Mouse (Mus musculus) 3134 (cell line): ENCODE measurements around the gene Uvrag.

Experiments
- DNase-seq: peaks from one replicate; pipeline ENCODE4 v3.0.0-alpha.2; 2011; ENCODE audit warnings: low spot score; ENCODE audit not compliant: insufficient read length; ENCODE audit errors: extremely low read depth

Gene Uvrag

DNA sequence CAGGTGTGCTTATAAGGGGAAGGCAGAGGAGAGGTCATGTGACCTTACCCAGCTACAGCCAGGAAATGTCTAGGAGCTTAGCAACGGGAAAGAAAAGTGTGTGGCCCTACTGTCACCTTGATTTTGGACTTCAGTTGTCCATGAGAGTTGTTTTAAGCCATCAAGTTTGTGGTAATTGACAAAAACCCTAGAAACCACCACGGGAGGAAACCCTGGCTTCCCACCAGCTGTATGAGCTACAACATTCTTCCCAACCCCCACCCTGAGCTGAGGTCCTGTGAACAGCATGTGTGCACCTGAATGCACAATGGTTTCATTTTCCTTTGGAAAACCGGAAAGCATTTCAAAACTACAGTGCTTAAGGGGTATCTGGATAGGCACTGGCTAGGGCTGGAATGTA, 196.0 kb downstream of the Uvrag start:
- DNase-seq = no peak

DNA sequence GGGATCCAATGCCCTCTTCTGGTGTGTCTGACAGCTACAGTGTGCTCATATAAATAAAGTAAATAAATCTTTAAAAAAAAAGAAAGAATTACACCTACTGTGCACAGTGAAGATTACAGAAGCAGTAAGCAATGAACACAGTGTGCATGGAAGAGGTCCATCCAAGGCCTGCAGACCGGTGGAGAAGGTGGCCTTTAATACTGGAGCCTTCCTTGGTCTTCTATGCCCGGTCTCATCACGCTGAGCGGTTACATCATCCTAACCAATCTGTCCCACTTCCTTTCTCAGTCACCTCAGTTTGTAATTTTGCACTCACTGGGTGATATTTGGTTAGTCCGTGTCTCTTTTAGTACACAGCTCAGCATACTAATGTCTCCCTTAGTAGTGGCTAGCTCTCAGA, 197.3 kb downstream of the Uvrag start:
- no peak for DNase-seq

DNA sequence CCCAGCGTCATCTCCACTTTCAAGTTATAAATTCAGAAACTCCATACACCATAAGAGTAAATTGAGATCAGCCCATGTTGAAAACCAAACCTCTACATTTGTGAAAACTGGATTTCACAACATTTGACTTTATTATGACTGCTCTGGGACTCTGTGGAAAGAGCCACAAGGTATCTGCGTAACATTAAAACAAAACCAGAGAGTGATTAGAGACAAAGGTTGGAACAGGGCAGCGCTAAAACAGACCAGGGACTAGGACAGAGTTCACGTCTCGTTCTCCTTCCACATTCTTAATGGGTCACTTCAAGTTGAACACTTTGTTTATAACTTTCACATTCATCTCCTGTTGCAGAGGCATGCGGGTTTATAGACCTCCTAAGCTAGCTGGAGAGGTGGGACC, 198.2 kb downstream of the Uvrag start:
- DNase-seq = no peak

DNA sequence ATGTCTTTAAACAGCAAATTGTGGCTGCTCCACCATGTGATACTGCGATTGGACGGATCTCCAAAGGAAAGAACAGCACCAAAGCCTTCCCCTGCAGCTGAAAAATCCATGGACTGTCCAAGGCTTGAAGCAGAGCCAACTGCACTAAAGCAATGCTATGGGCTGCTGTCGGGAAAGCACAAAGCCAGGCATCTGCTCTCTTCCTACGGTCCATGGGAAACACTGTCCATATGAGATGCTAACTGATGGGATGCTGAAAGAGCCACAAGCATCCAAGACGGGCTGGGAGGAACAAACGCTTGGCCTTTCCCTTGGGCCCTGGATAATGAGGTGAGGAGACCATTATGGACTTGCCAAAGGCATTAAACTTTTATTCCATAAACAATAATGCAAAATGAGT, 201.7 kb downstream of the Uvrag start:
- no peak for DNase-seq

DNA sequence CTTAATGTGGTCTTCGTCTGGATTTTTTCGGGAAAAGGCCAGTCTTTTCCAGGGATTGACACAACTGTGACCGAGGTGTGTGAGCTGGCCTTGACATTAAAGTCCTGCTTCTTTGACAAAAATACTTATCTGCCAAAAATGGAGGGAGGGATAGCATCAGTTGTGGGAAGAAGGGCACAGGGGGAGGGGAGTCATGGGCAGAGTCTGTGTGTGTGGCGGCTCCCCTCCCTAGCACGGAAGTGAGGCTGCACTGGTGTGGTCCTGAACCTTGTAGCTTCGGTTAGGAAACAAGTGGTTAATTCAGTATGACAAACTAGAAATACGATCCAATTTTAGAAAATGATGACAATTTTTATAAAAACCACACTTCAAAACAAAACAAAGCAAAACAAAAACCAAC, 202.3 kb downstream of the Uvrag start:
- no peak for DNase-seq

DNA sequence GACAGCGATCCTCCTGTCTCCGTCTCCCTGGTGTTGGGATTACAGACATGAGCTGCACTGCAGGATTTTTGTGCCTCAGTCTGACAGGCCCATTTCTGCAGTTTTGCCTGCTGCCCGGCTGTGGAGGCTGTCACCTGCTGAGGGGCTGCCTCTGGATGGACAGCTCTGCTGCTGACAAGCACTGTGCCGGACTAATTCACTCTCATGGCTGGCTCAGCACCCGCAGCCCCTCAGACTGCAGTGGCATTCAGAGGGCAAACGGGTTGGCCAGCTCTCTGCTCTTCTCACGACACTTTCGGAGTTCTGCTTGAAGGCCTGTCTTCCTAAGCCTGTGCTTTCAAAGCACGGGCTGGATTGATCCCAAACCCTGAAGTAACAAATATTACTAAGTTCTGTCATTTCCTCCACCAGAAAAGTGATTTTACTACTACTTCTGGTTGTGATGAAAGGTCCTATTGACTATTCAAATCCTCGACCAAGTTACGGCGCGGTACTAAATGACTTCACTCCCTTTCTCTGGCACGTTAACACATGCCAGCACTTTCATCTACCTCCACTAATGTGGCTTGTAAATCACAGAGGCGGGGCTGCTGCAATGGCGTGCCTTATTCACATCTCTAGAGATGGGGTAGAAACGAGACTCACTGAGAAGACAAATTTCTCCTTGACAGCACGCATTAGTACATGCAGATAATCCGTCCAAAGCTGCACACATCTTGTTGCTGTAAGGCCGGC, 203.7 kb downstream of the Uvrag start:
- no peak for DNase-seq

DNA sequence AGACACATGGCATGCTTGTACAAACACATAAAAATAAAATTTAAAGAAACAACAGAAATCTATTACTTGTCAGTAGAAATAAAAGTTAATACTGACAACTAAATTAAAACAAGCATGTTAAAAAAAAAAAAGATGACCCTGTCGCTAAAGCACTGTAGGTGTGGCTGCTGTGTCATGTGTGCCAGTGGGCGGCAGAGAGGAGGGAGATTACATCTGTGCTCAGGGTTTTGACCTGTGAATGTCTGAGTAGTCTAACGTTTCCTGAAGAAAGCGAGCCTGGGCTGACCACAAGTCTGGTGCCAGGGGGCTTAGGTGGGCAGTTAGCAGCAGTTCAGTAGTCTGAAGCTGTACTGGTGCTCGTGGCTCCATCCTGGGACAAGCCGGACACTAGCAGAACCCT, 205.2 kb downstream of the Uvrag start:
- no peak for DNase-seq

DNA sequence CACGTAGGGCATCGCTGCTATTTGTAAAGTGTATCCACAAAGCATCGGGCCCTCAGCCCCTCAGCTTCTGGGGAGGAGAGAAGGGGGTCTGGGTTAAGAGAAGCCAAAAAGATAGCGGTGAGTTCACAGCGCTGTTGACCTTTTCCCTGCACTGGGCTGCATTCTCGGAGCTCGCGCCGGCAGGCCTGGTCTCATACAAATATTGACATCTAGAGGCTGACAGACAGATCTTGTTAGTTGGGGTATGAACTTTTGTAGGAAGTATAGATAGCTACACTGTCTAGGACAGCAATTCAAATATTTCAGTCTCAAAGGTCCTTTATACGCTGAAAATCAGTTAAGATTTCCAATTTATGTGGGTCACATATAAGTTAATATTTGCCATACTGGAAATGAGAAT, 205.7 kb downstream of the Uvrag start:
- no peak for DNase-seq

DNA sequence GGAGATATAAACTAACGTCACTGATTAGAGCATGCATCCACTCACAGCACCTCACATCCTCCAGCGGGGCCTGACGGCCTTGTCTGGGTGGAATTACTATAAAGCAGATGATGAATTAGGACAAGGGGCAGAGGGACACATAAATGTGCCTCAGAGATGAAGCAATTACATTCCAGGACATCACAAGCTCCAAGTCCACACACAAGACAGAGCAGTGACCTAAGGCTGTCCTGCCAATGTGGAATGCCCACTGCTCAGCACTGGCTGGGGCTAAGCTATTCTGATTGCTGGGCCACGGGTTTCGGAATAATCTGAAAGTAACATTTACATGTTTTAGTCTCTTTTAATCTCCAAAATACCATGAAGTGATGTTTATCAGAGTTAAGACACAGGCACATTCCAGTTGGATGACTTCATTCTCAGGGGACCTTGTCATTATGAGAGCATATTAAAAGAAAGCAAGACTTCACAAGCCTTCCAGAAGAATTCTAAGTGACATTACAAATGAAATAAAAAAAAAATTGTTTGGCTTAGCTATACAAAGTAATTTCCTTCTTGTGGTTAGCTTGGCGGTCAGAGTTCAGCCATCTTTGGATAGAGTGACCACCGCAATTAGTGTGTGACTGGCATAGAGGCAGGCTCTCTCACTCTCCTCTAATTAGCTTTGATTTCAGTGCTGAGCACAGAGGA, 212.5 kb downstream of the Uvrag start:
- peak; percentile 46 for DNase-seq

DNA sequence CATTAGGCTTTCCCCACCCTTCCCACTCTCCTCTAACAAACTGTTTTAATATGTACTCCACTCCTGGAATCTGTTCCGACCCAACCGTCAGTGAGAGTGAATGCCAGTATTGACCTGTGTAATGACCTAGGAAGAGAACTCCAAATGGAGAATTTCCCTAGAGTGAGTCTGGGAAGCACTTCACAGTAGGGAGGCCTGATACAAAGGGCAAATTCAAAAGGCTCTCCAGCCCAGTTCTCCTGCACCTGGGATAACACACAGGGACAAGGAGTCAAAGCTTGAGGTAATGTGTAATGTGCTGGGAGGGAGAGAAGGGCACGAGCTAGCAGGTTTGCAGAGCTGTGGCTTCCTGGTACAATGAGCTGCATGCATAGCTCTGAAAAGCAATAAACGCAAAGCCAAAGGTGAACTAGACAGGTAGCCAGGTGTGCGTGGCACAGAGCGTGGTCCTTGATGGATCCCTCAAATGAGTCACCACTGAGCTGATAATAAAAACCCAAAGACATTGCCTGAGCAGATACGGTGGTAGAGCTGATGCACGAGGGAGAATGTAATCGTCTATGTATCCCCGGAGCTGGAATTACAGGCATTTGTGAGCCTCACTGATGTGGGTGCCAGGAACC, 213.9 kb downstream of the Uvrag start:
- no peak for DNase-seq

DNA sequence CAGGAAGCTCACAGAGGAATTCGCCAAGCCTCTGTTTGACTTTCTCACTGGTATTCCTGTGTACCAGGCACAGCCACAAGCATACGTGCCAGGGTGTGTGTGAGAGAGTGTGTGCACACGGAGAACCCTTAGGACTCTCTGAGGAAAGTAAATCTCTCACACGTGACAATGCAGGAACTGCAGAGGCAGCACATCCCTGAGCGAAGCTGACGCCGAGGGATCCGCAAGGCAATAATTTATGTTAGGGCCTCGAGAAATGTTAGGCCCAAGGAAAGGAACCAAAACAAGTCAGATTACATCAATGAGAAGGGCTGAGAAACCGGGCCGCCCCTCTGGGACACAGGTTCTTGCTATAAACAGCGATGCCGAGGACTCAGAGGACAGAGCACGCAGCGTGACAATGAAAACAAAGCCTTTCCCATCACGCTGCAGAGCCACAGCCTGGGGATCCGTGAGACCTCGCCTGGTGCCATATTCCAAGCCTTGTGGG, 216.5 kb downstream of the Uvrag start:
- DNase-seq = no peak

DNA sequence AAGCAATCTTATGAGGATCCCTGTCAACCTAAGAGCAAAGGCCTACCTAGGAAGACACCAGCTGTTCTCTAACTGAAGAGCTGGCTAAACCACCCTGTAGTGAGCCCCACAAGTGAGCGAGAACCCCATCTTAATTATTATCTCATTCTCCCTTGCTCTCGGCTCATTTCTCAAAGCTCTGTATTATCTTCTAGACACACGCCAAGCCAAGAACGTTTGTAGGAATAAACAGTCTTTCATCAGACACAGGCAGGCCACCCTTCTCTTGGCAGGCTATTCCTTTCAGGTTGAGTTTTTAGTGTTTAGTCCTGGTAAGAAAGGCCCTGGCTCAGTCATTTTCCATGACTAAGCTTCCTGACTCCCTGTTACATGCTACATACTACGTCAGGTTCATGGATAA, 218.0 kb downstream of the Uvrag start:
- DNase-seq = no peak

DNA sequence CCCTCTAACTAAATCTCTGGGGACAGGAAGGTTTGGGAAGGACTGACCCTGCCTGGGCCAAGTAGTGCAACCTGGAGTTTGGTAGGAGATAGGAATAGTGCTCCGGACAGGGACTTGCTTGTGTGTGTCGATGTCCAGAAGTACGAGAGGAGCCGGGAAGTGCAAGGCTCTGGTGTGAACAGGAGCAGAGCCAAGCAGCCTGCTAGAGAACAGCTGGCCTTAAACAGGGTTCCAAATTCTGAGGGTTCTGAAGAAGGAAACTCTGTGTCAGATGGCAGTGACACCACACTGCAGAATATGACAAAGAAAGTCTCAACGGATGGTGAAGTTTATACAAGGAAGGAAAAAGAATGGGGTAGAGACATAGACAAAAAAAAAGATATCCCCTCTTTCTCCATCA, 223.5 kb downstream of the Uvrag start:
- DNase-seq = no peak

DNA sequence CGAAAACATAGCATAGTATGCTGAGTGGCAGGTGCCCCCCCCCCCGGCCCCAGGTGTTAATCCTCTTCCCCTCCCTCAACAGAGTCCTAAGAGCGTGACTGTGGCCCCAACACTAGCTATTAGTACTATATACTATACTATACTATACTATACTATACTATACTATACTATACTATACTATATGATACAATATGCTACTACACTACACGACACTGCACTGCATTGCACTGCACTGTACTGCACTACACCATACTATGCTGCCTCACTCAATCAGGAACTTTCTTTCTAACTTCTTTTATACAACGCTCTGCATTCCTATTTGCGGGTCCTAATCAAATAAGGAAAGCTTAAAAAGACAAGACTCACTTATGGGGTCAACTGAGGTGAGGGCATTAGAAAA, 224.4 kb downstream of the Uvrag start:
- no peak for DNase-seq

DNA sequence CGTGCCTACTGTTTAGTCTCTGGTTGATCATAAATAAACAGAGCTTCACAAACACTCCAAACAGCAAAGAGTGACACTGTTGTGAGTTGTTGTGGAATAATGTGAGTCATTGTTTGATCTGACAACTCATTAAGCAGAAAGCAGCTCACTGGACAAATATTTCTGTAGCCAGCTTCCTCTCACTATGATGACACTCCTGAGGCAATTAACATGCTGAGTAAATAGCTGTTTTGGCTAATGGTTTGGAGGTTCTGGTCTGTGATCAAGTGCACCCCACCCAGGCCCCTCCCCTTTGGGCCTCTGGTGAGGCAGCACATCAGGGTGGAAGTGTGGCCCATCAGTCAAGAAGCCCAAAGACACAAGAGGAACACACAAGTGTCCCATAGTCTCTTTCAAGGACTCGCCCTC, 228.0 kb downstream of the Uvrag start:
- DNase-seq = no peak

DNA sequence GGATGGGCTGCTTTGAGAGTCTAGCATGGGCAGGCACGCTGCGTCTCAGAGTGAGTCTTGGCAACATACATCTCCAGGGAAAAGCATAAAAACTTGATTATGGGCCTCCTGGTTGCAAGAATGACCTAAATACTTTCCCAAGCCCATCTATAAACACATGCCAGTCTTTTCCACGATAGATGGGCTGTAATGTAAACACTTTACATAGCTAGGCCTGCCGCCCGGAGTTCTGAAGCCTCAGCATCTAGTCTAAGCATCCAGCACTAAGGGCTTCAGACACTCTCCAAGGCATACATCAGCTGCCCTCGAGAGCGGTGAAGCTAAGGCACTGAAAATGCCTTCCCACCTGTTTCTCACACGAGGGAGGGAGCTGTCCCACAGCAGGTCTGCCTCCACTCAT, 229.7 kb downstream of the Uvrag start:
- no peak for DNase-seq

DNA sequence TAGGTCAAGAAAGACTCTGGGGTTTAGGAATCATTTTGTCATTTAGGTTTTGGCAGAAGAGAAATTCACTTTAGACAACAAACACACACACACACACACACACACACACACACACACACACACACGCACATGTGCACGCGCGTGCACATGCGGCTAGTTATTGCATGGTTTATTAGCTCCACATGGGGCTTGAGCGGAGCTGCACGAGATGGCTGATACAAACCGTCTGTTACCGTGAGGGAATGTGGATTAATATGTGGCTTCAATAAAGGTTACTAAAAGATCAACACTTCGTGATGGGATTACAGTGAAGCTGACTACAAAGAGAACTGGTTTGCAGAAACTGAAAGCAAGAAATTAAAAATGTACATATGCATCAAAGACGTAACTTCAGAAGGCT, 230.2 kb downstream of the Uvrag start:
- DNase-seq = no peak

DNA sequence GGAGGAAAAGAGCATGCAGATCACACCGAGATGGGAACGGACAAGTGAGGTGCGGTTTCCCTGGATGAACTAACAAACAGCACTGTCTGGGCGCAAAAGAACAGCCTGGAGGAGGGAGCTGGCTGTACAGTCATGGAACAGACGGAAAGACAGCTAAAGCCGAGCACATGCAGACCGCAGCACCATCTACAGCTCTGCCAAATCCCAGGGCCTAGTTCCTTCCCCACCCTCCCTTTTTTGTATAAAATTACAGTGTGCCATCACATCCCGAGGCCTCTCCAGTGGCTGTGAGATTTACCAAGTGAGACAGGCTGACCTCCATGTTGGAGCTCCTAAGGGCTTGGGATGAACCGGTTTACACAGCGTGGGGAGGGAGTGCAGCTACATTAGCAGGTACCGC, 230.8 kb downstream of the Uvrag start:
- no peak for DNase-seq

DNA sequence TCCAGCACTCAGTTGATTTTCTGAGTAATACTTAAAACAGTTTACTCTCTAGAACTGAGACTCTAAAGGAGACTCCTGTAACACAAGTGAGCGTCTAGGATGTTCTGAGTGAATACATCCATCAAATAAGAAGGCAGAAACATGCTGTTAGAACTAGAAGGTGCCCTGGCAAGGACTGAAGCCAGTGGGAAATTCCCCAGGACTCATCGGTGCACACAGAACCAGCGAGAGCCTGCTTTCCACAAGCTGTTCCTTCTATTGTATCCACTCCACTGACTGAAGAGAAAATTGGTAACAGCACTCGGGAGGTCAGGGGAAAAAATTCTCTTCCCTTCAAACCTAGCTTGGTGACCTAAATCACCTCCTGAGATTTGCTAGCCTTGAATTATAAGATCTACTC, 233.5 kb downstream of the Uvrag start:
- DNase-seq = no peak

DNA sequence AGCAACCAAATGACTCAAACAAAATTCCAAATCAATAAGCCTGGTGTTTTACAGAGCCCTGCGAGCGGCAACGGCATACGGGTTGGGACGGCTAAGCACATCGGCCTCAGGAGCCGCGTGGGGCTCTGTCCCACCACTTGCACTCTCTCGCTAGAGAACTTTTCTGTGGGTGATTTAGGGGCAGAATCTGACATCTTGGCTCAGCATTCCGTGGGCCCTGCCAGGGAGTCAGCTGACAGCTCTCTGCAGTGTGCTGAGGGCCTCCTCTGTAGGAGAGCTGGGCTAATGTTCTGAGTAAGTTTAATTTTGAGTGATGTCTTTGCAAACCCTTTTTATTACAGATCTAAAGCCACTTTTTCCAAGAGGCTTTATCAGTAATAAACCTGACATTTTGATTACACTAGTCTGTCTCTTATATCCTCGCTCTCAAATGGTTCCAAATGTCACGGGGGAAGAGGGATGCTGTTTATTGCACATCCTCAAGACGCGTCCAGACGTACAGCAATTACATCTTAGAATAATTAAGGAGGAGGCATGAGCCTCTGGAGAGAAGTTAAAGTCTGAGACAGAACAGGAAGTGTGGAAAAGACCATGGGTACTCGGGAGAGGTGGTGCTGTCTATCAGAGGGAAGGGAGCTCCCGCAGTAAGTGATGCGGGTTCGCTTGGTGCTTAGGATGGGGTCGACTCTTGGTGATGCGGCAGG, 236.1 kb downstream of the Uvrag start:
- no peak for DNase-seq

DNA sequence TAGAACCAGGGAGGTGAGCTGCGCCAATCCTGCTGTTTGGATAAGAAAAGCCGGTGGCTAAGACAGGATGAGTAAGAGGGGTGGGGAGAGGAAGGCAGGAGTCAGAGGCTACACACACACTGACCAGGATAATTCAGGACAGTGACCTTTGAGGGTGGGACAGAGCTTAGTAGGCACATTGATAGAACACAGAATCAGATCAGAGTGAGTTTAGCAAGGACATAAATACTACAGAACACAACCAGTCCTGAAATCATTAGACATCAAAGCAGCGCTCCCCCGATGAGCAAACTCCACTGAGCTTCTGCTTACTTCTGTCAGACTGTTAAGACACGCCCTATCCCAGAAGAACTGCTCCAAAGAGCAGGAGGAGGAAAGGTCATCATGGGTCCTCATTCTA, 237.1 kb downstream of the Uvrag start:
- no peak for DNase-seq
